ENCODE assay signal across 12 mouse cellular contexts in genomic region chr2:170078442-170079017, GRCm38 (mm10).
DNase-seq lines count a peak whose midpoint lies in the region; ATAC-seq and TF ChIP-seq lines count a peak whose summit lies in the region.
"Had no signal": no experiment of that assay in that cellular context is flagged by ENCODE, and none has a peak within 500 bp of the region (broad histone marks: within the 10 kb centered on the region; RNA-seq: fewer than 3 reads in every experiment).

No protein-coding gene starts in this region.

- no peak overlapping the region for H3K27ac ChIP-seq in hindbrain, postnatal 0 days
- no peak overlapping the region for H3K27ac ChIP-seq in hindbrain, embryonic 13.5 days
- no peak overlapping the region for H3K27ac ChIP-seq in midbrain, postnatal 0 days (ENCODE audit: low read depth, low read length)
- H3K27ac ChIP-seq in midbrain, embryonic 13.5 days: no peak overlapping the region
- H3K27ac ChIP-seq in stomach, postnatal 0 days (replicated peaks): no peak overlapping the region
- H3K27ac ChIP-seq: macrophage; stomach, embryonic 15.5 days had no signal

- WGBS in hindbrain, postnatal 0 days: 54% methylated on average over 15 of the region's 15 CpGs
- WGBS in hindbrain, embryonic 13.5 days: 50% methylated on average over 15 of the region's 15 CpGs
- 59% methylated on average over 15 of the region's 15 CpGs for WGBS in midbrain, postnatal 0 days
- WGBS in midbrain, embryonic 13.5 days: 59% methylated on average over 15 of the region's 15 CpGs
- 45% methylated on average over 15 of the region's 15 CpGs for WGBS in stomach, postnatal 0 days

- no peak overlapping the region for H3K4me2 ChIP-seq in hindbrain, postnatal 0 days (ENCODE audit: low read depth, low read length)
- no peak overlapping the region for H3K4me2 ChIP-seq in hindbrain, embryonic 13.5 days
- H3K4me2 ChIP-seq in midbrain, postnatal 0 days (ENCODE audit: low read depth, low read length, poor library complexity, severe bottlenecking): no peak overlapping the region
- H3K4me2 ChIP-seq in midbrain, embryonic 13.5 days (replicated peaks): no peak overlapping the region
- H3K4me2 ChIP-seq in stomach, postnatal 0 days (replicated peaks; ENCODE audit: low read depth): no peak overlapping the region
- H3K4me2 ChIP-seq: heart, embryonic 11.5 days; stomach, embryonic 15.5 days had no signal

- peak; percentile 33 for TF ChIP-seq CTCF in hindbrain, postnatal 0 days (IDR thresholded peaks at IDR 0.05; ENCODE audit: low read depth)
- peak; percentile 30; the same call in 1 of the 2 replicates for TF ChIP-seq CTCF in midbrain, postnatal 0 days (IDR thresholded peaks at IDR 0.05)
- peak; percentile 44 for TF ChIP-seq CTCF in stomach, postnatal 0 days (IDR thresholded peaks at IDR 0.05; ENCODE audit: low read depth)

- TF ChIP-seq EP300 in stomach, postnatal 0 days (optimal IDR thresholded peaks at IDR 0.05): no peak

- no peak overlapping the region for H3K4me3 ChIP-seq in hindbrain, postnatal 0 days (ENCODE audit: low read length)
- H3K4me3 ChIP-seq in hindbrain, embryonic 13.5 days: no peak overlapping the region
- no peak overlapping the region for H3K4me3 ChIP-seq in midbrain, postnatal 0 days (ENCODE audit: low read depth, low read length)
- H3K4me3 ChIP-seq in midbrain, embryonic 13.5 days (replicated peaks): no peak overlapping the region
- no peak overlapping the region for H3K4me3 ChIP-seq in stomach, postnatal 0 days (ENCODE audit: low read depth, low read length)
- H3K4me3 ChIP-seq: stomach, embryonic 15.5 days had no signal

- no peak for DNase-seq in hindbrain, postnatal 0 days (ENCODE audit: low spot score)
- DNase-seq in midbrain, postnatal 0 days (ENCODE audit: low spot score): no peak
- peak; percentile 39 for DNase-seq in embryo, embryonic 10.5 days (ENCODE audit: low spot score)
- DNase-seq in stomach, postnatal 0 days (ENCODE audit: low spot score): no peak
- DNase-seq in ovary, postnatal 10 days (ENCODE audit: low spot score): no peak
- no peak for DNase-seq in cerebellum, adult 18-20 months
- DNase-seq: cerebellum, adult 2 months had no signal

- no peak for ATAC-seq in hindbrain, postnatal 0 days
- no peak for ATAC-seq in hindbrain, embryonic 13.5 days (ENCODE audit: low FRiP score)
- ATAC-seq in midbrain, postnatal 0 days (ENCODE audit: low FRiP score): no peak
- ATAC-seq in midbrain, embryonic 13.5 days: no peak
- ATAC-seq in stomach, postnatal 0 days (ENCODE audit: low FRiP score, low TSS enrichment): no peak

- no peaks in the 10 kb centered on the region for H3K27me3 ChIP-seq in hindbrain, postnatal 0 days (ENCODE audit: insufficient read depth, low read length)
- no peaks in the 10 kb centered on the region for H3K27me3 ChIP-seq in hindbrain, embryonic 13.5 days
- H3K27me3 ChIP-seq in midbrain, postnatal 0 days (ENCODE audit: insufficient read depth, low read length): no peaks in the 10 kb centered on the region
- H3K27me3 ChIP-seq in midbrain, embryonic 13.5 days: no peaks in the 10 kb centered on the region
- H3K27me3 ChIP-seq in stomach, postnatal 0 days (ENCODE audit: control insufficient read depth, insufficient read depth, low read length): no peaks in the 10 kb centered on the region
- H3K27me3 ChIP-seq: stomach, embryonic 15.5 days had no signal

- no peaks in the 10 kb centered on the region for H3K36me3 ChIP-seq in hindbrain, postnatal 0 days (ENCODE audit: insufficient read depth, low read length)
- no peaks in the 10 kb centered on the region for H3K36me3 ChIP-seq in hindbrain, embryonic 13.5 days
- H3K36me3 ChIP-seq in midbrain, postnatal 0 days (ENCODE audit: insufficient read depth, low read length): no peaks in the 10 kb centered on the region
- H3K36me3 ChIP-seq in midbrain, embryonic 13.5 days: no peaks in the 10 kb centered on the region
- H3K36me3 ChIP-seq in stomach, postnatal 0 days (ENCODE audit: control insufficient read depth, insufficient read depth, low read length): no peaks in the 10 kb centered on the region
- H3K36me3 ChIP-seq: stomach, embryonic 15.5 days had no signal

- H3K9ac ChIP-seq in hindbrain, postnatal 0 days (replicated peaks; ENCODE audit: low read length): no peak overlapping the region
- no peak overlapping the region for H3K9ac ChIP-seq in hindbrain, embryonic 13.5 days
- H3K9ac ChIP-seq in midbrain, postnatal 0 days (replicated peaks; ENCODE audit: low read length, poor library complexity, severe bottlenecking): no peak overlapping the region
- no peak overlapping the region for H3K9ac ChIP-seq in midbrain, embryonic 13.5 days (replicated peaks)
- no peak overlapping the region for H3K9ac ChIP-seq in stomach, postnatal 0 days (ENCODE audit: low read length)
- H3K9ac ChIP-seq: stomach, embryonic 15.5 days had no signal

- no peaks in the 10 kb centered on the region for H3K4me1 ChIP-seq in hindbrain, postnatal 0 days (ENCODE audit: insufficient read depth, low read length)
- H3K4me1 ChIP-seq in hindbrain, embryonic 13.5 days (replicated peaks): 0 out of 2 replicates have a peak, but pooled peaks cover 5% of the 10 kb centered on the region
- no peaks in the 10 kb centered on the region for H3K4me1 ChIP-seq in midbrain, postnatal 0 days (ENCODE audit: insufficient read depth, low read length)
- H3K4me1 ChIP-seq in midbrain, embryonic 13.5 days (replicated peaks): no peaks in the 10 kb centered on the region
- no peaks in the 10 kb centered on the region for H3K4me1 ChIP-seq in stomach, postnatal 0 days (replicated peaks; ENCODE audit: control insufficient read depth, insufficient read depth)
- H3K4me1 ChIP-seq: stomach, embryonic 15.5 days had no signal

- H3K9me3 ChIP-seq in hindbrain, postnatal 0 days (ENCODE audit: low read length): no peaks in the 10 kb centered on the region
- no peaks in the 10 kb centered on the region for H3K9me3 ChIP-seq in hindbrain, embryonic 13.5 days
- H3K9me3 ChIP-seq in midbrain, postnatal 0 days (ENCODE audit: low read length): no peaks in the 10 kb centered on the region
- H3K9me3 ChIP-seq in midbrain, embryonic 13.5 days: no peaks in the 10 kb centered on the region
- no peaks in the 10 kb centered on the region for H3K9me3 ChIP-seq in stomach, postnatal 0 days (ENCODE audit: control insufficient read depth, low read length)
- H3K9me3 ChIP-seq: stomach, embryonic 15.5 days had no signal
